Mouse (Mus musculus): ENCODE measurements around the gene Zbed5. TPM values are rescaled to one million over a fixed set of nuclear protein-coding genes. Genes with fewer than 3 reads are reported as not detected.
A peak's percentile ranks its signal among the peaks of the same experiment; 100 is the strongest.

Zbed5 gene
- total and polyA plus RNA-seq, 3 experiments: 4.5 to 6.4 (median 4.9) TPM

DNA sequence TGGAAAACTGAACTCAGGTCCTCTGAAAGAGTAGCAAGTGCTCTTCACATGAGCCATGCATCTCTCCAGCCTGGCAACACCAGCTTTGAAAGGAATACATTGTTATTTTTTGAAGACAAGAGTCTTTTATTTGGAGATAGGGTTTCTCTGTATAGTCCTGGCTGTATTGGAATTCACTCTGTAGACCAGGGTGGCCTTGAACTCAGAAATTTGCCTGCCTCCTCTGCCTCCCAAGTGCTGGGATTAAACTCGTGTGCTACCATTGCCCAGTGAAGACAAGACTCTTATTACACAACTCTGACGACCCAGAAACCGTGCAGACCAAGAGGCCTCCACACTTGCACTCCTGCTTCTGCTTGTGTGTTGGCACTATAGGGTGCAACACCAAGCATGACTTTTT is 15.6 kb upstream of the Zbed5 start:
- dilution Hi-C loops (cut with MboI; ENCODE audit: extremely low pct_ligation_motif_present, extremely low pct_unique_long_range_greater_than_20kb, low sequenced_read_pairs) (no loop called here), in situ Hi-C loops (cut with MboI; ENCODE audit: low pct_ligation_motif_present, low pct_unique_long_range_greater_than_20kb, low sequenced_read_pairs) (no loop called here)
- H3K27ac ChIP-seq (ENCODE audit: insufficient read depth, low read depth): no peak overlapping the region
- no peak overlapping the region for H3K4me2 ChIP-seq (ENCODE audit: insufficient read depth, low read depth, poor library complexity, severe bottlenecking)
- no peak for DNase-seq (ENCODE audit: extremely low read depth)
- no peaks in the 10 kb centered on the region for H3K9me3 ChIP-seq (replicated peaks; ENCODE audit: low read length)
- H3K4me3 ChIP-seq (replicated peaks in 1 of 3; ENCODE audit: low read depth in 2 of 3, low read length in 2 of 3, poor library complexity in 1 of 3): no peak overlapping the region
- peaks cover 28 to 40% of the 10 kb centered on the region in 2 experiments for H3K36me3 ChIP-seq (replicated peaks in 1 of 2; ENCODE audit: control insufficient read depth in 1 of 2, insufficient read depth in 1 of 2, low read length in 1 of 2)
- no peaks in the 10 kb centered on the region for H3K27me3 ChIP-seq (replicated peaks)
- H3K9ac ChIP-seq (ENCODE audit: insufficient read depth, low read depth): no peak overlapping the region
- TF ChIP-seq RAD21 (IDR thresholded peaks at IDR 0.05; ENCODE audit: low read depth, low read length) (no peak), POLR2AphosphoS2 (IDR thresholded peaks at IDR 0.05; ENCODE audit: low read depth, low read length) (peak; percentile 77), CHD1 (IDR thresholded peaks at IDR 0.05; ENCODE audit: low read depth, low read length) (no peak), HCFC1 (IDR thresholded peaks at IDR 0.05; ENCODE audit: low read depth, low read length) (no peak)
- H3K79me2 ChIP-seq (replicated peaks; ENCODE audit: control insufficient read depth, extremely low read depth, insufficient read depth, poor library complexity, severe bottlenecking): peaks cover 14% of the 10 kb centered on the region
- H3K4me1 ChIP-seq (ENCODE audit: control insufficient read depth in 1 of 2, insufficient read depth in 2 of 2): peaks cover 3 to 4% of the 10 kb centered on the region in 2 experiments; a peak in 2 of 4 replicates

DNA sequence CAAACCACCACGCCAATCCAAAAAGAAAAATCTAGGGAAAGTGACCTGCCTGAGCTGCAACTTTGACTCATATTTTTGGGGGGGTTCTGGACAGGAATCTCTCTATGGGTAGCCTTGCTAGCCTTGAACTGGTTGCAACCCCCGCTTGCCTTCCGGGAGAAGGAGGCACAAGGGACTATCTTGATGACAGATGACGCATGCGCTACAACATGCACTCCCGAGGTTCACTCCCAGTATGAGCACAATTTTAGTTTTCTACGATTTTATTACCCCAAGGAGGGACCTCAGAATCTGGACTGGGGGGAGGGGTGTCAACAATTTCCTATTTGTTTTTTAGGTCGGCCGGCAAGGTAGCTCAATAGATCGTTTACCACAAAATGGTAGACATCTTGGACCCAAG is 9.3 kb upstream of the Zbed5 start:
- Histone ChIP-seq H3K27me3 (replicated peaks) (no peaks in the 10 kb centered on the region), H3K36me3 (replicated peaks in 1 of 2; ENCODE audit: control insufficient read depth in 1 of 2, insufficient read depth in 1 of 2, low read length in 1 of 2) (peaks cover 20 to 34% of the 10 kb centered on the region in 2 experiments), H3K4me2 (ENCODE audit: insufficient read depth, low read depth, poor library complexity, severe bottlenecking) (peak overlapping the region; percentile 92), H3K9ac (ENCODE audit: insufficient read depth, low read depth) (peak overlapping the region; percentile 80), H3K9me3 (replicated peaks; ENCODE audit: low read length) (no peaks in the 10 kb centered on the region), H3K79me2 (replicated peaks; ENCODE audit: control insufficient read depth, extremely low read depth, insufficient read depth, poor library complexity, severe bottlenecking) (peaks cover 36% of the 10 kb centered on the region), H3K27ac (ENCODE audit: insufficient read depth, low read depth) (no peak overlapping the region), H3K4me1 (ENCODE audit: control insufficient read depth in 1 of 2, insufficient read depth in 2 of 2) (peaks cover 3 to 10% of the 10 kb centered on the region in 2 experiments; a peak in 2 of 4 replicates), H3K4me3 (replicated peaks in 1 of 3; ENCODE audit: low read depth in 2 of 3, low read length in 2 of 3, poor library complexity in 1 of 3) (peak overlapping the region; percentile 76 to 95 (median 85))
- in situ Hi-C loops (cut with MboI; ENCODE audit: low pct_ligation_motif_present, low pct_unique_long_range_greater_than_20kb, low sequenced_read_pairs): no loop called here
- dilution Hi-C loops (cut with MboI; ENCODE audit: extremely low pct_ligation_motif_present, extremely low pct_unique_long_range_greater_than_20kb, low sequenced_read_pairs): no loop called here
- DNase-seq (ENCODE audit: extremely low read depth): peak; percentile 25
- TF ChIP-seq UBTF (IDR thresholded peaks at IDR 0.05; ENCODE audit: low read depth, low read length) (no peak), NRF1 (IDR thresholded peaks at IDR 0.05; ENCODE audit: low read depth, low read length) (peak; percentile 78), MXI1 (IDR thresholded peaks at IDR 0.05; ENCODE audit: low read depth, low read length) (peak; percentile 55; the same call in 1 of the 2 replicates), ELF1 (IDR thresholded peaks at IDR 0.05; ENCODE audit: low read depth, low read length) (0 out of 2 replicates have a peak, but pooled peaks have one; percentile 28)

DNA sequence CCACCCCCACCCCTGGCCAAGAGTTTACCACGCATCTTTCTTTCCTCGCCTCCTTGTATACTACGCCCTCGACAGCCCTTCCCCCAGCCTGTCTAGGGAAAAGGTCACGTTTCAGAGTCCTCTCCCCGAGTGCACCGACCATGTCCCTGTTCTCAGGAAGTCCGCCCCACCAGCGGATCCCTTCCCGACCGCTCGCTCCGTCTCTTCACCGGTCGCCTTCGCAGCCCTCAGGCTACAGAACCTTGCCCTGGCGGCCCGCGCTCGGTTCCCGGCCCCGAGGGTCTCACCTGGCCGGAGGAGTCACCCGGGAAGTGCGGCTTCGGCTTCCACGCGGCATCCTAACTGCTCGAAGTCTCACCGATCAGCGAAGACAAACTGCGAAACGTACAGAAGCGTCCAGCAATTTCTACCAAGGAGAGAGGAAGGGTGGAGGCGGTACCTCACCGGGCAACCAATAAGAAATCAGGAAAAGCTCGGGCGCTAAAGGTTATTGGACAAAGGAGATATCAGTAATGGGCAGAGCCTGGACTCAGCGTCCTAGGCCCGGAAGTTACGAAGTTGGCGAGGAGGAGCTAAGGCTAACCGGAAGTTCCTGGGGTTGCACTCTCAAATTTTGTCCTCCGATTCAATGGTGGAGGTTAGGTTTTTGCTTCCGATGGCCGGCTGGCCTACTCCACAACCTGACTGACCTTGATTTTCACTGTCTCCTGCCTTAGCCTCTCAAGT is 8.4 kb upstream of the Zbed5 start, which contains the start of gene Chchd2:
Gene Chchd2 (minus strand): TSS at position 560 of the 726 bp plus-strand sequence.
- H3K27ac ChIP-seq (ENCODE audit: insufficient read depth, low read depth): peak within 1 kb of the TSS; percentile 62
- in situ Hi-C loops (cut with MboI; ENCODE audit: low pct_ligation_motif_present, low pct_unique_long_range_greater_than_20kb, low sequenced_read_pairs) (no loop called here), dilution Hi-C loops (cut with MboI; ENCODE audit: extremely low pct_ligation_motif_present, extremely low pct_unique_long_range_greater_than_20kb, low sequenced_read_pairs) (no loop called here)
- H3K9ac ChIP-seq (ENCODE audit: insufficient read depth, low read depth): peak within 1 kb of the TSS; percentile 80
- H3K79me2 ChIP-seq (replicated peaks; ENCODE audit: control insufficient read depth, extremely low read depth, insufficient read depth, poor library complexity, severe bottlenecking): peaks cover 36% of the 10 kb centered on the region
- peak within 1 kb of the TSS; percentile 92 for H3K4me2 ChIP-seq (ENCODE audit: insufficient read depth, low read depth, poor library complexity, severe bottlenecking)
- H3K4me3 ChIP-seq (replicated peaks in 1 of 3; ENCODE audit: low read depth in 2 of 3, low read length in 2 of 3, poor library complexity in 1 of 3): peak within 1 kb of the TSS; percentile 76 to 95 (median 85)
- H3K36me3 ChIP-seq (replicated peaks in 1 of 2; ENCODE audit: control insufficient read depth in 1 of 2, insufficient read depth in 1 of 2, low read length in 1 of 2): peaks cover 13 to 27% of the 10 kb centered on the region in 2 experiments
- peak; percentile 98 for DNase-seq (ENCODE audit: extremely low read depth)
- peaks cover 3% of the 10 kb centered on the region for H3K9me3 ChIP-seq (replicated peaks; ENCODE audit: low read length)
- H3K4me1 ChIP-seq (ENCODE audit: control insufficient read depth in 1 of 2, insufficient read depth in 2 of 2): peaks cover 3 to 10% of the 10 kb centered on the region in 2 experiments; a peak in 2 of 4 replicates
- H3K27me3 ChIP-seq (replicated peaks): peaks cover 3% of the 10 kb centered on the region
- TF ChIP-seq TBP (conservative IDR thresholded peaks at IDR 0.05; ENCODE audit: low read depth, low read length) (peak; percentile 95), MAX (IDR thresholded peaks at IDR 0.05; ENCODE audit: low read length) (peak; percentile 67), NELFE (IDR thresholded peaks at IDR 0.05; ENCODE audit: low read depth, low read length) (peak; percentile 98), SIN3A (IDR thresholded peaks at IDR 0.05; ENCODE audit: low read length) (peak; percentile 86), HCFC1 (IDR thresholded peaks at IDR 0.05; ENCODE audit: low read depth, low read length) (peak; percentile 94), TCF12 (IDR thresholded peaks at IDR 0.05; ENCODE audit: low read depth, low read length) (peak; percentile 79), ZKSCAN1 (IDR thresholded peaks at IDR 0.05; ENCODE audit: borderline replicate concordance, low read depth, low read length) (no peak), IRF4 (IDR thresholded peaks at IDR 0.05; ENCODE audit: low read depth, low read length) (peak; percentile 60; the same call in 1 of the 2 replicates), MYC (IDR thresholded peaks at IDR 0.05; ENCODE audit: low read depth, low read length) (no peak; the same call in 1 of the 2 replicates), ETS1 (conservative IDR thresholded peaks at IDR 0.05; ENCODE audit: low read depth, low read length) (no peak), NRF1 (IDR thresholded peaks at IDR 0.05; ENCODE audit: low read depth, low read length) (peak; percentile 57; the same call in 1 of the 2 replicates), ELF1 (IDR thresholded peaks at IDR 0.05; ENCODE audit: low read depth, low read length) (peak; percentile 83), GABPA (IDR thresholded peaks at IDR 0.05; ENCODE audit: insufficient replicate concordance, low read depth, low read length) (no peak; the same call in 1 of the 2 replicates), SMC3 (IDR thresholded peaks at IDR 0.05; ENCODE audit: low read depth, low read length) (no peak), E2F4 (IDR thresholded peaks at IDR 0.05; ENCODE audit: insufficient replicate concordance, low read depth, low read length) (peak; percentile 46; the same call in 1 of the 2 replicates), MEF2A (IDR thresholded peaks at IDR 0.05; ENCODE audit: borderline replicate concordance, low read depth, low read length) (peak; percentile 66; the same call in 1 of the 2 replicates), POLR2A (IDR thresholded peaks at IDR 0.05; ENCODE audit: low read depth, low read length) (peak; percentile 98), RCOR1 (conservative IDR thresholded peaks at IDR 0.05; ENCODE audit: low read depth, low read length) (0 out of 2 replicates have a peak, but pooled peaks have one; percentile 38)

All from CH12.LX (cell line).